Mouse (Mus musculus) cerebellum, adult 2 months (tissue): ENCODE data around the gene Insl3.
A peak's percentile ranks its signal among the peaks of the same experiment; 100 is the strongest.

Experiments used
- CTCF ChIP-seq: fragments of 200-500 bp; IDR thresholded peaks from 2 replicates; pipeline ENCODE4 v1.5.1; 2011; ENCODE audit warnings: low read depth, mild to moderate bottlenecking, control low read depth, low read length, moderate library complexity, borderline replicate concordance; ENCODE audit not compliant: insufficient read depth
- POLR2A ChIP-seq: fragments of 200-500 bp; IDR thresholded peaks from 2 replicates; pipeline ENCODE4 v1.6.1; 2011; ENCODE audit warnings: low read length, control low read depth, borderline replicate concordance; ENCODE audit not compliant: insufficient read depth

DNA sequence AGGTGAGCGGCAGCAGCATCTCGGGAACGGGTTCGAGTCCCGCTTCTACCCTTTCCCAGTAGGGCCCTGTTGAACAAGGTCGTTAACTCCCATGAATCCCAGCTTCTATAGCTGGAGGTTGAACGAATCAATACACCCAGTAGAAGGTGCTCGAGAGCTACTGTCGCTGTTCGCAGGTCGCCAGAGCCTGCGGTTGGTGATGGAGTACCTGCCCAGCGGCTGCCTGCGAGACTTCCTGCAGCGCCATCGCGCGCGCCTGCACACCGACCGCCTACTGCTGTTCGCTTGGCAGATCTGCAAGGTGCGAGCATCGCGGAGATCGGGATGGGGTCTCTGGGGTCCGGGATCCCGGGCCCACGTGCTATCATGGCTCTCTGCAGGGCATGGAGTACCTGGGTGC lies 3.4 kb upstream of the Insl3 start:
- TF ChIP-seq CTCF (peak; percentile 30; the same call in 1 of the 2 replicates), POLR2A (no peak)
